Mouse (Mus musculus) c-Kit-positive CD71-positive TER-119-negative erythroid progenitor cells, embryonic 14.5 days (primary cell): ENCODE measurements around the gene Tshz2.
"Not testable (repeated sequence)": the region's sequence is repeated elsewhere in the genome, so short reads cannot be mapped to it uniquely, and the experiment has no call there.

Experiments
- DNase-seq: peaks from one replicate; pipeline ENCODE4 v3.0.0-alpha.2; 2013; ENCODE audit warnings: low read depth

The Tshz2 gene

DNA sequence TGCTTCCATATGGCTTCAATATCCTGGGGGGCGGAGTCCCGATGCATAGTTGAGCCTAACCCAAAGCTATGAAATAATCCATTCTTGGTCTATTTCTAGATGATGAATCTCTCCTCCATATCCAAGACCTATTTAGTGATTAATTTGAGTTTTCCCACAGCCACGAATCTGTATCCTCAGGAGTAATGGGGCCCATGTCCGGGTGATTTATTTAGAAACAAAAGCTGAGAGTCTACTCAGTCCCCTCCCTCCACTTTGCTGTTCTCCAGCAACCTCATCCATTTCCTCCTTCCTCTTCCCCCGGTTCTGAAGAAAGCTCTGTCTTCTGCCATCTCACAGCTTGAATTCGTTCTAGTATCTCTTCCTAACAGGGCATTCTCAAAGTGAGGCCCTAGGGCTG is 125.3 kb downstream of the Tshz2 start:
- DNase-seq: no peak

DNA sequence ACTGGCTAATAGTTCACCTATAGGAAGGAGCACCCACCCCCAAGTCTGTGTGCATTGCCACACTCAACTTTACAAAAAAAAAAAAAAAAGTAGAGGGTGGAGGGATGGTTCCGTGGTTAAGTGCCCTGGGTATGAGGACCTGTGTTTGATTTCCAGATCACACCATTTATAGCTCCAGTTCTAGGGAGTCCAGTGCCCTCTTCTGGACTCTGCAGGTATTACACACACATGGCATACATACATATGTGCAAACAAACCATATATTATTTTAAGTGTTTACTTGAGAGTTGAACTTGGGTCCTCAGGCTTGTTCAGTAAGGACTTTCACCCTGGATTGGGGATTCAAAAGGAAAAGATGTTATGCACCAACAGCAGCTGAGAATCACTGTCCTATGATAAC is 127.3 kb downstream of the Tshz2 start:
- DNase-seq: no peak

DNA sequence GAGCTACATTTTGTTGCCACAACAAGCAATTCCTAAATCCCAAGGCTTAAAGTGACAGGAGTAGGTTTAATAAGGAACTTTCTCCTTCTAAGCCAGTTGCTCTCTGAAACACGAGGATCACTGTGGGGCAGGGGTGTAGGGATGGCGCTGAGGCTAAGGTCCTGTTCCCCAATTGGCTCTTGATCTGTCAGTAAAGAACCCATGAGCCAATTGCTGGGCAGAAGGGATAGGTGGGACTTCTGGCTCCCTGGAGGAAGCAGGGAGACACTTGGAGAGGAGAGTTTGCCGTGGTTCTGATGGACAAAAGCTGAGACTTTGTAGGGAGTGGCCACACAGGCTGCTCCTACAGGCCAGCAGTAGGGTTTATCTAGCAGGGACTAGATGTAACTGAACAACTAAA is 128.9 kb downstream of the Tshz2 start:
- DNase-seq: no peak

DNA sequence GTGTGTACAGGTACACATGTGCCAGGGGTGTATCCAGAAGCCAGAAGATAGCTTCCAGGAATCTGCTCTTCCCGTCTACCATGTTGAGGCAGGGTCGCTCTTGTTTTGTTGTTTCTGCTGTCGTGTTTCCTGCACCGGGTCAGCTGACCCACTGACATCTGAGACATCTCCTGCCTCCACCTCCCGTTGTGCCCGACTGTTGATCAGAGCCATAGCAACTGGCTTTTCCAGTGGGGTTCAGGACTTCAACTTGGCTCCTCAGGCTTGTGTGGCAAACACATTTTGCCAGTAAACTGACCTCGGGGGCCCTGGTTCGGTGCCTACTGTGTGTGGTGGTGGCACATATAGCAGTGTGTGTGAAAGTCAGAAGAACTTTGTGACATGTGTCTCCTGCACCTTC is 129.5 kb downstream of the Tshz2 start:
- DNase-seq: no peak

DNA sequence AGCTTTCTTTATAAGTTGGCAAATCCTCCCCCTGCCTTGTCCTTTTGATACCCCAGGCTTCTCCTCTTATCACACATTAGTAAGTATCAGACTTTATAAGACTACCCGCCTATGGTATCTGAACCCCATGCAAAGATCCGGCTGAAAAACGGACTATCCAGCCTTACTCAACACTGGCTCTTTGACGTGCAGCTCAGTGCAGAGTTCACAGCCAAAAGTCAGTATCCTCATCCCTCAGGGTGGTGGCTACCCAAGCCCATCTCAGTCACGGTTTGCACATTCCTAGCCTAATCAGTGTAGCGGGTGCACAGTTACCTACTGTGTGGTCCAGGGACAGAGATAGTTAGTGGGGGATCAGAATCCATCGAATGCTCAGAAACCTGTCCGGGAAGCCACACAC is 130.9 kb downstream of the Tshz2 start:
- no peak for DNase-seq

DNA sequence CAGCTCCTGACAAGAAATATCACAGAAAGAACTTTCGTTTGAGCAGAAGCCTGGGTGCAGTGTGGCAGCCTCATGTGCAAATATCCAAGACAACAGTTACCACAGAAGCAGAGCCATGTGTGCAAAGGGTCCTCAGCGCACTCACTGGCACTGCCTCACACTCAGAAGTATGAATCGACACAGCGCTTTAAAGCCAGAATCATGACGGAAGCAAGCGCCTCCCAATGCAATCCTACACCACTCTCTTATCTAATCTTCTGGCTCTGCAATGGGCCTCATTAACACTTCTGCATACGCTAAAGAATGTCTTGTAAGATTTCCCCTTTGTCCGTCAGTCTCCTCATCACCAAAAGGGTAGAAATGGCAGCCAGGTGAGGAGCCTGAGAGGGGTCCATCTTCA is 133.4 kb downstream of the Tshz2 start:
- DNase-seq: no peak

DNA sequence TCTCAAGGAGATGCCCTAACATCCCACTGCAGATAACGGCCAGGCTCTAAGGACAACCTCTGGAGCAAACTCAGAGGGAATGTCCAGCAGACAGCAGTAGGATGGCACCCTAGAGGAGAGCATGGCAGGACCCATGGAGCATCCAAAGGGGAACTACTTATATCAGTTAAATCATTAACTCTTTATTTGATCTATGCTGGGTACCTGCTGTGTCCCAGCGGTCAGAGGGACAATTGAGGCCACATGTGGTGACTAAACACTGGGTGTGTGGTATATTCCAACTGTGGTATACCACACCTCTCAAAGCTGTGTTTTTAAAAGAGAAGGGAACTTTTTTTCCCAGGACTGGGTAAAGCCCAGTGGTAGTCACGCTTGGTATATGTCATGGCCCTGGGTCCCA is 134.5 kb downstream of the Tshz2 start:
- DNase-seq: no peak

DNA sequence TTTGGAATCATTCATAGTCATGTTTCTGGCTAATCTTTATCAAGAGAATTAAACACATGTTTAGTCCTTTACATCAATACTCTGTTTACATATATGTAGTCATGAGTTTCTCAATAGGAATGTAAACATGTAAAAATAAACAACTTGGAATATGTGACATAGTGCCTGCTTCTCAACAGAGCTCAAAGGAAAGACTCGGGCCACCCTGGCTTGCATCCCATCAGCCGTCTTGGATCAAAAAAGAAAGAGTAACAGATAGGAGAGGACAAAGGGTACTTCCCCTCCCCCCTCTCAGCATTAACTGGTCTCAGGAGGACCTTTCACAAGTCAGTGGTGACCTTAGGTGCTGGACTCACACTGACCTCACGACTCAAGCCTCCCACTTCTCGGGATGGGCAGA is 142.3 kb downstream of the Tshz2 start:
- DNase-seq: no peak

DNA sequence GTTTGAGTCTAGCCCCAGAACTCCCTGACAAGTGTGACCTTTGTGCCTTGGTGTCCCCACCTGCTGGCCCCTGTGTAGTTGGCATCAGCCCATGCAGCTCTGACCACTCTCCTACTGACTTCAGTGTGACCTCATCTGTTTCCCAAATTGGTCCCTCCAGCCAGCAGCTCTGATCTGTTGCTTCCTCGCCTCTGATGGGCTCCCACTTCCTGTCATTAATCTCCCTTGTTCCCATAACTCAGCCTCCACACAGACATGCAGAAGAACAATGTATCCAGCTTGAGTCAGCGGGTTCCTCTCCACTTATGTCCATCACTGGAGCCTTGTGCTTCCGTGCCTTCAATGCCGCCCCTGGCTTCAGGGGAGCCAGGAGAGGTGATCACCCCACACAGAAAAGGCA is 144.4 kb downstream of the Tshz2 start:
- no peak for DNase-seq

DNA sequence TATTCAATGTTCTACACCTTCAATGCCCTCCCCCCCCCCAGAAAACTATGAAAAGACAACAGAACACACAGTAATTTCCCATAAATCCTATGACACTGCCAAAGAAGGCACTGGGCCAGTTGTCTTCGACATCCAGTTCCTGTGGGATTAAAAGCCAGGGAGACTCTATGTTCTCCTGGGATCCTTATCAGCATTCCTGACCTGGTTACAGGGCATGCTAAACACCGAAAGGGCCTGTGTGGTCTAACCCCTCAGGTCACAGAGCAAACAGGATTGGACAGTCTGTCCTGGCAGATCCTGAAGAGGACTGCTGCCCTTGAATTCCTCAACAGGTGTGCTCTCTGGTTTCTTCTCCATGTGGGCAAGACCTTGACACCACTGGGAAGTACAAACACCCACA is 145.0 kb downstream of the Tshz2 start:
- DNase-seq: no peak

DNA sequence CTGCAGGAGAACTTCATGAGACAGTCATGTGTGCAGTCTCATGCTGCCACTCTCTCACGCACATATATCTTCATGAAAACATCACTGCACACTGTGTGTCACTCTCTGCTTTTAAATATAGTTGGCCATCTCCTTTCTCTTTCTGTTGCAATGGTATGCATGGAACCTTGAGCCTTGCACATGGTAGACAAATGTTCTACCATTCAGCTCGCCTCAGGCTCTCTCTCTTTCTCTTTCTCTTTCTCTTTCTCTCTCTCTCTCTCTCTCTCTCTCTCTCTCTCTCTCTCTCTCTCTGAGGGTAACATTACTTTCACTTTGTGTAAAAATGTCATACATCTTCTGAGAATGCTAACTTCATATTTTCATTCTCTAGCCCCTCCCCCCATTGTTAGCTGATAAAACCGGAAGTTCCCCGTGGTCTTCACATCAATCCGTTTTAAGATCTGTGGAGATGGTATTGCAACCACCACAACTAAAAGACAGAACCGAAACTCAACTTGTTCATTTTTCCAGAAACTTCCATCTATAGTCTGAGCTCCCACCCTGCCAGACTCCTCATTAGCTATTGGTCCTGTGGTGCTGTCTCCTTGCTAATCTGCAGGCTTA is 146.0 kb downstream of the Tshz2 start:
- DNase-seq: no peak

DNA sequence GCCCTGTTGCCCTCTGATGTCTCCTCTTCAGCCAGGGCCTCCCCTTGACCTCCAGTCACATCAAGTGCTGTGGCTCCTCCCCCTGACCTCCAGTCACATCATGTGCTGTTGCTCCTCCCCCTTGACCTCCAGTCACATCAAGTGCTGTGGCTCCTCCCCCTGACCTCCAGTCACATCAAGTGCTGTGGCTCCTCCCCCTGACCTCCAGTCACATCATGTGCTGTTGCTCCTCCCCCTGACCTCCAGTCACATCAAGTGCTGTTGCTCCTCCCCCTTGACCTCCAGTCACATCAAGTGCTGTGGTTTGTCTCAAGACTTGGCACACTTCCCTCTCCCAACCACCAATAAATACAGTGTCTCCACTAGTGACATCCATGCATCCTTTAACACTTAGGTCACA is 148.9 kb downstream of the Tshz2 start:
- not testable (repeated sequence) for DNase-seq

DNA sequence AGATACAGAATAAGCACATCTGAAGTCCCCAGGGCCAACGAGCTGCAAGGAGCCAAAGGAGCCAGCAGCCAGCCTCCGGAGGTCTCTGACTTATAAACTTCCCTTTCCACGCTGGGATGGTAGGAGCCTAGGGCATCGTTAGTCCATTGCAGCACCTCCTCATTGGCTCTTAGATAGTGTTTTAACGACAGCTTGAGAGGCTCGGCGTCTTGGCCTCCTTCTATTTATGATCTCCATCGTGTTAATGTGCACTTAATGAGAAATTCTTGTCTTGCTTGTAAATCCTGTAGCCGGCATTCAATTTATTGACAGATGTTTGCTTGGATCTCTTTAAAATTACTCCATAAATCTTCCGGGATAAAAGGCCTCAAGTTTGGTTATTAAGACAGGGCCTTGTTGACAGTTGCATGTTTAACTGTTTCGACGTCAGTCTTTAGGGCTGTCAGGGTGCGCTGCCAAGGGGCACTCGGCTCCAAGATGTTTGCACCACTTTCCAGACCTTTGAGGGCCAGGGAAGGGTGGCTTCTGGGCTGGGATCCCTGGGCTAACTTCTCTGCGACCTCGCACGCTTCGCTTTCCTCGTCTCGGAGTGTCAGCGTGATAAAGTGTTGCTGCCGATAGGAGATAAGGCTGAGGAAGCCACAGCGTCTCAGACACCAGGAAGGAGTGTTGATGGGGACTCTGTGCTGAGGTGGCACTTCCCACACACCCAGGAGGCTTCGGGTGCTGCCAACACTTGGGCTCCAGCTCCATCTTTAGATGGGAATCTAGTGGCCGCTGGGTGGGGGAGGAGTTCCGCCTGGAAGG is 150.3 kb downstream of the Tshz2 start:
- no peak for DNase-seq

DNA sequence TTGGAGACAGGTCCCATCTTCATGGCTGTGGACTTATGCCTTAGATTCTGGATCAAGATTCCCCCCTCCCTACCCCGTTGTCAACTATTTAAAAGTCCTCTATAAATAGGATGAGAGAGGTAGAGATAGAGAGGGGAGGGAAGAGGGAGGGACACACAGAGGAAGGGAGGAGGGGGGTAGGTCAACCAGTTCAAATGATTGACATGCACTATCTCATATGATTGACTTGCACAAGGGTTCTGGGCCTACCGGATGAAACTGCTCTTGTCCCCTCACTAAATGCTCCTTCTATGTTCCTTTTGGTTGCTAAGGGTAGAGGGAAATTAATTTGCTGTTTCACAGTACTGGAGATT is 150.8 kb downstream of the Tshz2 start:
- DNase-seq: no peak

DNA sequence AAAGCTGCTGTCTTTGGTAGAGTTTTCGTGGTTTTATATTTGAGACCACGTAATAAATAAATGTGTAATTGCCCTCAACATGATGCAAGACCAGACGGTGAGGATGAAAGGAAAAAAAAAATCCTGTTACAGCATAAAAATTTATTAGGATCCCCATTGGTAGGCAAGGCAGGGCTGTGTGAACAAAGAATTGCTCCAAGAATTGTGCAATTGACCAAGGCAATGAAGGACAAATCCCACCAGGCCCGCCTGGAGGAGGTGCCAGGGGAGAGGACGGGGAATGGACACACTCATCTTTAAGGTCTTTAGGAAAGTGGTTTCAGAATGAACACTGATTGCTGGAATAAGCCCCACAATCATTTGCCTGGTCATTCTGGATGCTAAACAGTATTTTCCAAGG is 154.6 kb downstream of the Tshz2 start:
- DNase-seq: no peak

DNA sequence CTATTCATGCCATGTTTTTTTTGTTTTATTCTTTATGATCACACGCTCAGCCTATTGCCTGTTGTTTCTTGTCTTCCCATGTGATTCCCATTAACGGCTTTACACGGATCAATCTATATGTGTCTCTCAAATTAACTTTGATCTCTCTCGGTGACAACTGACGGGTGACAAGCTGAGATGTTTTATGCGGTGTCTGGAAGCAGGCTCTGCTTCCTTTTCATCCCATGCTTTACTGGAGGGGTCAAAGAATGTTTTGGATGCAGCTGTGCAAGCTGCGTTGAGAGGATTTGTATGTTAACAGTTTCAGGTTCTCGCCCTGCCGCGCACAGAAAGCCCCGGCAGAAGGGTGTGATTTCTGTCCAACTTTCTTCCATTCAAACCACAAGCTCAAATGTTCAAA is 155.1 kb downstream of the Tshz2 start:
- no peak for DNase-seq

DNA sequence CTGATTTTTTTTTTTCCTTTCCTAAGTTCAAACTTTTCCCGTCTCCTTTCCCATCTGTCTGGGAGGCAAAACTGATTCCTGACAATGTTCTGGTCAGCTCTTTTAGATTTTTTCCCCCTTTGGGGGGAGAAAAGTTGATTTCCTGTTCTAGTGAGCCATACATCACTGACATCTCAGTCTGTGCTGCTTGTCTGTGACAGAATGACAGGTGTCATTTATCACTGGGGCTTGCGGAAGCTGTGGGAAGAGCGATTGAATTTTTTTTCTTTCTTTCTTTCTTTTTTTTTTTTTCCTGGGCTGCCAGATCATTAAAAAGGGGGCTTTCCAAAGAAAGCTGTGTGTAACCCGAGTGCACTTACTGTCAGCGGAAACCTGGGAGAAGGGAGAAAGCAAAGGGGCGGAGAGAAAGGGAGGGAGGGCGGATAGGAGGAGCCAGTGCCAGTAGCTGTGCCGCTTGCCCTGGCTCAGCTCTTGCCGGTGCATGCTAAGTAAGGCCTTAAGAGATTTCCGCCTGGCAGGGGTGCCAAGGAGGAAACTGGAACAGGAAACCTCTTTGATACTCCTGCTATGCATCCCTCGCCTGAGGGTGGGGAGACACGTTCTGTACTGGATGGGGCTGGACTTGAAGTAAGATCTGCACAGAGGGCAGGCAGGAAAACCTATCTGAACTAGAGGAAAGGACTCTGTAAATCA is 157.8 kb downstream of the Tshz2 start:
- DNase-seq: no peak

DNA sequence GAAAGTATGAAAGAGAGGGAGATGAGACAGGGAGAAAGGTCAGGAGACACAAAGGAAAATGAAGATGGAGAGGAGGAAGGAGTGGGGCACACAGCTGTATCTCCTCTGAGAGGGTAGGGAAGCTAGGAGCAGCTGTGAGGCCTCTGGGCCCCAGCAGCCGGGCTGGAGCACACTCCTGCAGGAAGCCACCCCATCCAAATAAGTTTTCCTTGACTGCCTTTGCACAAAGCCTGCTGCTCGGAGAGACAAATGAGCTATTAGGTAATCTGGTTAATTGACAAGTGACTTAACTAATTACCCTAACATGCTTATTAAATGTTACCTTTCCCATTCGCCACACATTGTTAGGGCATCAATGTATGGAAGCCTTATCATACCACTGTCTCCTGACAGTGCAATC is 159.9 kb downstream of the Tshz2 start:
- no peak for DNase-seq

DNA sequence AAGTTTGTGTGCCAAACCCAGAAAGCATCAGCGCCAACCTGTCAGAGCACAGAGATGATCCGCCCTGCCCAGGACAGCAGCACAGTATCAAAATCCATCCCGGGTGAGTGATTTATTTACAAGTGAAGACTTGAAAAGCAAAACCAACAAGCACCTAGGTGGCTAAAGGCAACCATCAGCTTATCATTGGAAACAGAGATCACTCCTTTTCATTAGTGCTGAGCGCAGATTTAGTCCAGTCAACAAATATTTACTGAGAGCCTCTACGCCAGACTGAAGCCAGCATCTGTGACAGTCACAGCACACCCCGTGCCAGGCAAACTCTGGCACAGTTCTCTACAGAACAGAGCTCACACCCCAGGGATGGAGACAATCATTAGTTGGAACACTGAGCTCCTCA is 169.4 kb downstream of the Tshz2 start:
- no peak for DNase-seq

DNA sequence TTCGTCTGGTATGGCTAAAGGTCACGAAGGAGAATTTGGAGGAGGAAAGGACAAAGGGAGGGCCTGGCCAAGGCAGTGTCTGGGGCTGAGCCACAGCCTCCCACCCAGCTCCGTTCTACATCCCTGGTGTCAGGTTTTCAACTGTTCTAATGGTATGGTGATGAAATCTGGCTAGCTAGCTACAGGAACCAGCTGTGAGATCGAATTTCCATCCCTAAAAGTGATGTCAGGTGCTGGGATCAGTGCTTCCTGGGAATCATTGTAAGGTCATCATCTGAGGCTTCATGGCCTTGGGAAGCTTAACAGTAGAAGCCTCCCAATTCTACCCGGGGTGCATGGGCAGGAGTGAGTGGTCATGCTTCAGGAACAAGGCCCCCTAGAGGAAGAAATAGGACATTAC is 171.6 kb downstream of the Tshz2 start:
- DNase-seq: no peak

DNA sequence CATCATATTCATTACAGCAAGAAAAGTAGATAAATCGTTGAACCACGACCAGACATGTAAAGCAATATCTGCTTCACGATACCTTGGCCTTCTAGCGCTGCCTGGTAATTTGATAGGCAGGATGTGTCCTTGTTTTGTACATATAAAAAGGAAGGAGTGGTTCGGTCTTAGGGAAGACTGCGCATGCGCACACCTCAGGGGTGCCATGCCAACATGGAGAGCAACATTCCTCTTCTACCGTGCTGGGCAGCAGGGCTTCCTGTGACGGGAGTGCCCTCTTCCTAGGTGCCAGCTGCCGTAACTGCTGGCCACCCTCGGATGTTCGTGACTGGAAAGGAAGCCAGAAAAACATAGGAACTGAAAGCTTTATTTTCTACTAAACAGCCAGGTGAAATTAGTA is 172.7 kb downstream of the Tshz2 start:
- DNase-seq: no peak

DNA sequence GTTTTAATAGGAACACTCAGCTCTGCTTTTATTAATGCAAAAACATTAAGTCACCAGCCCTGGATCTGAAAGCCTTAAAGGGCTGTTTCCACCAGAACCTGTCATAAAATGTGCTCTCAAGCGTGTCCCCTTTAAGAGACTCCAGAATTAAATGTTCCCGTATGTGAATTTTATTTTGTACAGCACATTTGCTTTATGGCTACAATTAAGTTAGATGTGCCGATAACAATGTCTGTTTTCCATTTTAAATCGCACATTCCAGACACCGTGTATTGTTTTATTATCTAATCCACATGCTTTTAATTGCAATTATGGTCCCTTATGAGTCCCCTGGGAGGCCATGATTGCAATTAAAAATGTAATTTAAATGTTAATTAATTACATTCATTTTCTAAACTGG is 178.8 kb downstream of the Tshz2 start:
- no peak for DNase-seq

DNA sequence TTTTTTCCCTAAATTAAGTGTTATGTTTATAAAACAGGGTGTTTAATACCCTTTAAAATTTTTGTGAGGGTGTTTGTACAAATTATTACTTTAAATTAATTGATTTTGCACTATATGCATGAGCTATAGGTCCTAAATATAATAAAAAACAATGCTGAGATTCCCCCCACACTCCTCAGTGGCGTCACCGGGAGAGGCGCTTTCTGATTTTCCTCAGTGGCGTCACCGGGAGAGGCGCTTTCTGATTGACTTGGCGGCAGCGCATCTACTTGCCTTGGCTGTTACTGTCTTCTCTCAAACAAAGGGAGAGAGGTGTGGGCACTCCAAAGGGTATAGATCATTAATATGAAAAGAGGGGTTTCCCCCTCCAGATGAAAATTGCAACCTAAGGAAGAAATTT is 179.2 kb downstream of the Tshz2 start:
- DNase-seq: no peak

DNA sequence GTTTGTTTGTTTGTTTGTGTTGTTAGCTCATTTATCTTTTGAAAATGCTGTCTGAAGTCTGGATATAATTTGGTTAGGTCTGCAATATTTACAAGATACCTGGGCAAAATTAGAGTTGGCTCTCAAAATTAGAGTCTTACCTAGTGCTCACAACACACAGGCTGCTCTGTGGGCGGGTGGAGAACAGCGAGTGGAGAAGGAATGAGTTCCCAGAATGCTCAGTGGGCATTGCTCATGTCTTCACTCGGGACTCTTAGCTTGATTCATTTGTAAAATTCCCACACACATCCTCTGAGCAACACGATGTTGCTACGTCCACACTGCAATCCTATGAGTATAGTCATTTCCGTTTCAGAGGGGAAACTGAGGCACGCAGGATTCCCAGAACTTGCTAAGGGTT is 180.1 kb downstream of the Tshz2 start:
- no peak for DNase-seq
